ENCODE assay signal across 9 mouse cellular contexts in genomic region chr2:166001362-166001761, GRCm38 (mm10). TPM values are rescaled to one million over a fixed set of nuclear protein-coding genes. Genes with fewer than 3 reads are reported as not detected.
DNase-seq lines count a peak whose midpoint lies in the region; ATAC-seq lines count a peak whose summit lies in the region.
"Had no signal": no experiment of that assay in that cellular context is flagged by ENCODE, and none has a peak within 500 bp of the region (broad histone marks: within the 10 kb centered on the region; RNA-seq: fewer than 3 reads in every experiment).

No protein-coding gene starts in this region.

- peaks cover 38% of the 10 kb centered on the region for H3K4me1 ChIP-seq in heart, embryonic 13.5 days
- H3K4me1 ChIP-seq in heart, embryonic 12.5 days (replicated peaks) = peaks cover 41% of the 10 kb centered on the region
- H3K4me1 ChIP-seq in megakaryocyte, embryonic 14.5 days = peaks cover 86% of the 10 kb centered on the region
- H3K4me1 ChIP-seq in forebrain, embryonic 11.5 days (replicated peaks; ENCODE audit: control insufficient read depth, insufficient read depth, low read length) = peaks cover 11% of the 10 kb centered on the region
- H3K4me1 ChIP-seq in stomach, embryonic 14.5 days (ENCODE audit: control insufficient read depth, insufficient read depth, low read length) = peaks cover 29% of the 10 kb centered on the region

- 57% methylated on average over 2 of the region's 2 CpGs for WGBS in heart, embryonic 13.5 days
- 58% methylated on average over 2 of the region's 2 CpGs for WGBS in heart, embryonic 12.5 days
- WGBS in forebrain, embryonic 11.5 days = 32% methylated on average over 2 of the region's 2 CpGs
- 48% methylated on average over 2 of the region's 2 CpGs for WGBS in stomach, embryonic 14.5 days

- no peaks in the 10 kb centered on the region for H3K27me3 ChIP-seq in heart, embryonic 13.5 days (replicated peaks)
- H3K27me3 ChIP-seq in heart, embryonic 12.5 days (replicated peaks) = no peaks in the 10 kb centered on the region
- no peaks in the 10 kb centered on the region for H3K27me3 ChIP-seq in megakaryocyte, embryonic 14.5 days (replicated peaks)
- no peaks in the 10 kb centered on the region for H3K27me3 ChIP-seq in forebrain, embryonic 11.5 days (ENCODE audit: control insufficient read depth, insufficient read depth, low read length)
- H3K27me3 ChIP-seq in stomach, embryonic 14.5 days (ENCODE audit: control insufficient read depth, insufficient read depth, low read length) = no peaks in the 10 kb centered on the region

- H3K4me3 ChIP-seq in heart, embryonic 13.5 days = no peak overlapping the region
- no peak overlapping the region for H3K4me3 ChIP-seq in heart, embryonic 12.5 days
- H3K4me3 ChIP-seq in megakaryocyte, embryonic 14.5 days (replicated peaks) = peak overlapping the region; percentile 80
- no peak overlapping the region for H3K4me3 ChIP-seq in forebrain, embryonic 11.5 days (ENCODE audit: low read depth, low read length)
- no peak overlapping the region for H3K4me3 ChIP-seq in stomach, embryonic 14.5 days (ENCODE audit: low read depth, low read length)

- H3K9ac ChIP-seq in heart, embryonic 13.5 days = 0 out of 2 replicates have a peak overlapping the region, but pooled peaks have one; percentile 24
- no peak overlapping the region for H3K9ac ChIP-seq in heart, embryonic 12.5 days
- H3K9ac ChIP-seq in forebrain, embryonic 11.5 days (ENCODE audit: low read length) = peak overlapping the region; percentile 37; the same call in 1 of the 2 replicates
- H3K9ac ChIP-seq in stomach, embryonic 14.5 days (replicated peaks; ENCODE audit: low read depth, low read length) = no peak overlapping the region

- no peaks in the 10 kb centered on the region for H3K36me3 ChIP-seq in heart, embryonic 13.5 days
- no peaks in the 10 kb centered on the region for H3K36me3 ChIP-seq in heart, embryonic 12.5 days
- H3K36me3 ChIP-seq in megakaryocyte, embryonic 14.5 days (replicated peaks; ENCODE audit: low read length) = peaks cover 33% of the 10 kb centered on the region
- H3K36me3 ChIP-seq in forebrain, embryonic 11.5 days (ENCODE audit: control insufficient read depth, insufficient read depth, low read length) = no peaks in the 10 kb centered on the region
- H3K36me3 ChIP-seq in stomach, embryonic 14.5 days (ENCODE audit: control insufficient read depth, insufficient read depth, low read length) = no peaks in the 10 kb centered on the region

- peak overlapping the region; percentile 43; the same call in 1 of the 2 replicates for H3K27ac ChIP-seq in heart, embryonic 13.5 days (replicated peaks)
- no peak overlapping the region for H3K27ac ChIP-seq in heart, embryonic 12.5 days (ENCODE audit: poor library complexity, severe bottlenecking)
- peak overlapping the region; percentile 84 for H3K27ac ChIP-seq in forebrain, embryonic 11.5 days (ENCODE audit: low read depth, low read length)
- peak overlapping the region; percentile 44; the same call in 1 of the 2 replicates for H3K27ac ChIP-seq in stomach, embryonic 14.5 days (ENCODE audit: low read length)

- no peak for ATAC-seq in heart, embryonic 13.5 days (ENCODE audit: extremely low read depth, insufficient number of reproducible peaks, low FRiP score, low TSS enrichment)
- ATAC-seq in heart, embryonic 12.5 days (ENCODE audit: insufficient number of reproducible peaks, low FRiP score) = no peak
- ATAC-seq in megakaryocyte, adult 5-6 weeks (ENCODE audit: poor library complexity, severe bottlenecking) = no peak
- no peak for ATAC-seq in forebrain, embryonic 11.5 days (replicated peaks; ENCODE audit: low FRiP score)
- no peak for ATAC-seq in stomach, embryonic 14.5 days (ENCODE audit: insufficient number of reproducible peaks, insufficient read depth, low FRiP score, low read depth)

- H3K9me3 ChIP-seq in heart, embryonic 13.5 days = no peaks in the 10 kb centered on the region
- H3K9me3 ChIP-seq in heart, embryonic 12.5 days (replicated peaks) = no peaks in the 10 kb centered on the region
- no peaks in the 10 kb centered on the region for H3K9me3 ChIP-seq in megakaryocyte, embryonic 14.5 days
- H3K9me3 ChIP-seq in forebrain, embryonic 11.5 days (ENCODE audit: control insufficient read depth, low read length) = no peaks in the 10 kb centered on the region
- no peaks in the 10 kb centered on the region for H3K9me3 ChIP-seq in stomach, embryonic 14.5 days (ENCODE audit: control insufficient read depth, low read depth, low read length)

- H3K4me2 ChIP-seq in heart, embryonic 13.5 days = peak overlapping the region; percentile 36; the same call in 1 of the 2 replicates
- no peak overlapping the region for H3K4me2 ChIP-seq in heart, embryonic 12.5 days
- H3K4me2 ChIP-seq in forebrain, embryonic 11.5 days (ENCODE audit: low read depth, low read length, severe bottlenecking) = no peak overlapping the region; the same call in 1 of the 2 replicates
- no peak overlapping the region for H3K4me2 ChIP-seq in stomach, embryonic 14.5 days (replicated peaks; ENCODE audit: low read depth, low read length)

- DNase-seq in forebrain, embryonic 11.5 days (ENCODE audit: low spot score) = no peak
- DNase-seq in urinary bladder, postnatal 36 days (ENCODE audit: low spot score in 2 of 2) = no peak
- no peak for DNase-seq in lung, postnatal 36 days
- DNase-seq: cerebellum, adult 11-12 months had no signal

RNA-seq across cellular contexts. Expression of gene Ncoa3, which starts 8.9 kb away (rescaled TPM):
- polyA plus RNA-seq in heart, embryonic 13.5 days (2015; fragmentation: Nextera tagmentation; extraction: Ambion mirVana) = 10.5 and 11.2 TPM in 2 replicates
- polyA plus RNA-seq in heart, embryonic 12.5 days (2016; fragmentation: Nextera tagmentation; extraction: Ambion mirVana) = 16.4 and 17.4 TPM in 2 replicates
- polyA plus RNA-seq in megakaryocyte, embryonic 14.5 days (2012; ENCODE audit: insufficient read depth, low replicate concordance) = 22.7 and 35.4 TPM in 2 replicates
- total RNA-seq in megakaryocyte, adult 5-6 weeks (2015) = 50.7 and 54.8 TPM in 2 replicates
- 55.7 and 59.8 TPM in 2 replicates for total RNA-seq in megakaryocyte, adult 5-6 weeks (2017)
- 17.4 and 18.1 TPM in 2 replicates for polyA plus RNA-seq in forebrain, embryonic 11.5 days (2014; fragmentation: Nextera tagmentation; extraction: Ambion mirVana)
- 22.8 and 25.7 TPM in 2 replicates for polyA plus RNA-seq in stomach, embryonic 14.5 days (2014; fragmentation: Nextera tagmentation; extraction: Ambion mirVana)

Comparison
In these comparisons a context has a peak if more than half of its experiments do, and no peak if none do; other contexts are left out.
1. H3K9ac ChIP-seq: peak in heart, embryonic 13.5 days (single experiment) and forebrain, embryonic 11.5 days (single experiment); none in heart, embryonic 12.5 days (single experiment) and stomach, embryonic 14.5 days (single experiment).